8 mouse cellular contexts compared by ENCODE assay signal in the genomic region with DNA sequence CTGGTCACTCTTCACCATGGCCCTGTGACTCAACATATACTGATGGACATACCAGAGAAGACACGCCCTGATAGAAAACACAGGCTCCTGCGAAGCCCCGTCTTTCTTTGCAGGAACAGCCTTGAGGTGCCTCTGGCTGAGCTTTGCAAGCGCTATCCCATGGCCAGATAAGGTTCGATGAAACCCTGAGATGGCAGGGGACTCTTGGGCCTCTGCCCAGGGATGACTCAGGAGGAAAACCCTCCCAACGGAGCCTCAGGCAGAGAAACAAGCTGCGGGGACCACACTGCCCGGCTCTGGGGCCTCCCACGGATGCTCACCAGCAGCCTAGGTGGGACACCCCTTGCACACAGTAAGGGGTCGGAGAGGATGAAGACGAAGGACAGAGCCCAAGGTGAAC.
DNase-seq lines count a peak whose midpoint lies in the region; ATAC-seq and TF ChIP-seq lines count a peak whose summit lies in the region.

No protein-coding gene starts in this region.

- 0 out of 2 replicates have a peak overlapping the region, but pooled peaks have one; percentile 8 for H3K27ac ChIP-seq in limb, embryonic 11.5 days (replicated peaks; ENCODE audit: low read depth, low read length)
- no peak overlapping the region; the same call in 1 of the 2 replicates for H3K27ac ChIP-seq in limb, embryonic 10.5 days
- peak overlapping the region in 1 of 2 experiments; percentile 24; a peak in 1 of 4 replicates for H3K27ac ChIP-seq in heart, embryonic 14.5 days (replicated peaks in 1 of 2; ENCODE audit: control insufficient read depth in 1 of 2, insufficient read depth in 1 of 2, low read depth in 2 of 2, low read length in 2 of 2)
- 0 out of 2 replicates have a peak overlapping the region, but pooled peaks have one; percentile 12 for H3K27ac ChIP-seq in small intestine, adult 2 months (ENCODE audit: insufficient read depth, low read depth, low read length)
- H3K27ac ChIP-seq in liver, postnatal 0 days (ENCODE audit: low read depth), result no peak overlapping the region
- no peak overlapping the region for H3K27ac ChIP-seq in midbrain, embryonic 14.5 days (replicated peaks; ENCODE audit: low read depth, low read length)

- WGBS in limb, embryonic 11.5 days, result 84% methylated on average over 11 of the region's 11 CpGs
- 87% methylated on average over 11 of the region's 11 CpGs for WGBS in limb, embryonic 10.5 days
- WGBS in heart, embryonic 14.5 days, result 23% methylated on average over 11 of the region's 11 CpGs
- WGBS in small intestine, adult 2 months, result 23% methylated on average over 11 of the region's 11 CpGs
- WGBS in liver, postnatal 0 days (ENCODE audit: insufficient replicate concordance), result 58% methylated on average over 11 of the region's 11 CpGs
- WGBS in midbrain, embryonic 14.5 days, result 84% methylated on average over 11 of the region's 11 CpGs

- no peak for TF ChIP-seq CTCF in small intestine, adult 2 months (IDR thresholded peaks at IDR 0.05; ENCODE audit: extremely low read depth, insufficient read length, insufficient replicate concordance, low read depth, low read length)
- TF ChIP-seq CTCF in liver, postnatal 0 days (IDR thresholded peaks at IDR 0.05; ENCODE audit: low read depth), result no peak

- no peak for DNase-seq in limb, embryonic 11.5 days (ENCODE audit: low spot score)
- no peak for DNase-seq in limb, embryonic 10.5 days (ENCODE audit: low spot score)
- peak; percentile 90 for DNase-seq in adrenal gland, postnatal 10 days
- no peak for DNase-seq in liver, postnatal 0 days
- no peak for DNase-seq in thymus, adult 18-20 months
- no peak for DNase-seq in midbrain, embryonic 14.5 days

- no peak overlapping the region for H3K4me3 ChIP-seq in limb, embryonic 11.5 days (ENCODE audit: low read depth, low read length)
- H3K4me3 ChIP-seq in limb, embryonic 10.5 days, result no peak overlapping the region
- no peak overlapping the region for H3K4me3 ChIP-seq in heart, embryonic 14.5 days (ENCODE audit: control insufficient read depth in 1 of 2, insufficient read depth in 1 of 2, low read depth in 1 of 2, low read length in 2 of 2)
- H3K4me3 ChIP-seq in small intestine, adult 2 months (ENCODE audit: low read depth, low read length), result no peak overlapping the region
- no peak overlapping the region for H3K4me3 ChIP-seq in liver, postnatal 0 days (ENCODE audit: low read depth, low read length)
- no peak overlapping the region for H3K4me3 ChIP-seq in midbrain, embryonic 14.5 days (replicated peaks; ENCODE audit: low read depth, low read length)

- no peak for TF ChIP-seq EP300 in liver, postnatal 0 days (IDR thresholded peaks at IDR 0.05; ENCODE audit: low read depth)

- H3K4me1 ChIP-seq in limb, embryonic 11.5 days (ENCODE audit: control insufficient read depth, insufficient read depth, low read length), result peaks cover 10% of the 10 kb centered on the region; the same call in 1 of the 2 replicates
- H3K4me1 ChIP-seq in limb, embryonic 10.5 days, result peaks cover 57% of the 10 kb centered on the region
- peaks cover 38 to 62% of the 10 kb centered on the region in 2 experiments for H3K4me1 ChIP-seq in heart, embryonic 14.5 days (ENCODE audit: control insufficient read depth in 2 of 2, insufficient read depth in 2 of 2, low read length in 2 of 2)
- H3K4me1 ChIP-seq in small intestine, adult 2 months (ENCODE audit: control insufficient read depth, insufficient read depth, insufficient read length, low read length), result peaks cover 17% of the 10 kb centered on the region
- H3K4me1 ChIP-seq in liver, postnatal 0 days (ENCODE audit: insufficient read depth), result peaks cover 8% of the 10 kb centered on the region
- peaks cover 36% of the 10 kb centered on the region for H3K4me1 ChIP-seq in midbrain, embryonic 14.5 days (ENCODE audit: control insufficient read depth, insufficient read depth, low read length)

- H3K9me3 ChIP-seq in limb, embryonic 11.5 days (ENCODE audit: control insufficient read depth, low read length), result no peaks in the 10 kb centered on the region
- no peaks in the 10 kb centered on the region for H3K9me3 ChIP-seq in limb, embryonic 10.5 days (replicated peaks)
- no peaks in the 10 kb centered on the region for H3K9me3 ChIP-seq in heart, embryonic 14.5 days (ENCODE audit: control insufficient read depth, low read length)
- H3K9me3 ChIP-seq in liver, postnatal 0 days (ENCODE audit: low read length), result no peaks in the 10 kb centered on the region
- no peaks in the 10 kb centered on the region for H3K9me3 ChIP-seq in midbrain, embryonic 14.5 days (ENCODE audit: control insufficient read depth, low read length)

- no peak for ATAC-seq in limb, embryonic 11.5 days (ENCODE audit: insufficient number of reproducible peaks, low FRiP score, low TSS enrichment, low read depth)
- ATAC-seq in heart, embryonic 14.5 days (ENCODE audit: insufficient number of reproducible peaks, insufficient read depth, low FRiP score, low read depth), result no peak; the same call in 1 of the 2 replicates
- no peak for ATAC-seq in liver, postnatal 0 days
- no peak for ATAC-seq in midbrain, embryonic 14.5 days (ENCODE audit: low FRiP score, low TSS enrichment)

- no peaks in the 10 kb centered on the region for H3K27me3 ChIP-seq in limb, embryonic 11.5 days (ENCODE audit: control insufficient read depth, insufficient read depth, low read length)
- no peaks in the 10 kb centered on the region for H3K27me3 ChIP-seq in limb, embryonic 10.5 days (ENCODE audit: low read depth, poor library complexity, severe bottlenecking)
- H3K27me3 ChIP-seq in heart, embryonic 14.5 days (ENCODE audit: control insufficient read depth, insufficient read depth, low read length), result no peaks in the 10 kb centered on the region
- no peaks in the 10 kb centered on the region for H3K27me3 ChIP-seq in small intestine, adult 2 months (ENCODE audit: control insufficient read depth, insufficient read depth, low read length)
- no peaks in the 10 kb centered on the region for H3K27me3 ChIP-seq in liver, postnatal 0 days (ENCODE audit: insufficient read depth, low read length)
- no peaks in the 10 kb centered on the region for H3K27me3 ChIP-seq in midbrain, embryonic 14.5 days (ENCODE audit: control insufficient read depth, insufficient read depth, low read length)

- H3K36me3 ChIP-seq in limb, embryonic 11.5 days (ENCODE audit: control insufficient read depth, insufficient read depth, low read length), result peaks cover 4% of the 10 kb centered on the region
- H3K36me3 ChIP-seq in limb, embryonic 10.5 days, result peaks cover 71% of the 10 kb centered on the region
- H3K36me3 ChIP-seq in heart, embryonic 14.5 days (ENCODE audit: control insufficient read depth, insufficient read depth, low read length), result peaks cover 28% of the 10 kb centered on the region
- no peaks in the 10 kb centered on the region; the same call in 1 of the 2 replicates for H3K36me3 ChIP-seq in small intestine, adult 2 months (ENCODE audit: control insufficient read depth, insufficient read depth, low read length)
- no peaks in the 10 kb centered on the region for H3K36me3 ChIP-seq in liver, postnatal 0 days (replicated peaks; ENCODE audit: insufficient read depth, low read length)
- H3K36me3 ChIP-seq in midbrain, embryonic 14.5 days (ENCODE audit: control insufficient read depth, insufficient read depth, low read length), result no peaks in the 10 kb centered on the region

- TF ChIP-seq POLR2A in small intestine, adult 2 months (IDR thresholded peaks at IDR 0.05; ENCODE audit: low read depth, low read length), result no peak

- no peak overlapping the region for H3K4me2 ChIP-seq in limb, embryonic 11.5 days (ENCODE audit: low read depth, severe bottlenecking)
- no peak overlapping the region for H3K4me2 ChIP-seq in heart, embryonic 14.5 days (ENCODE audit: low read length)
- H3K4me2 ChIP-seq in liver, postnatal 0 days (ENCODE audit: low read depth, low read length), result no peak overlapping the region
- no peak overlapping the region for H3K4me2 ChIP-seq in midbrain, embryonic 14.5 days (ENCODE audit: low read length)

- no peak overlapping the region for H3K9ac ChIP-seq in limb, embryonic 11.5 days (ENCODE audit: low read length)
- H3K9ac ChIP-seq in heart, embryonic 14.5 days (ENCODE audit: low read length), result 0 out of 2 replicates have a peak overlapping the region, but pooled peaks have one; percentile 27
- H3K9ac ChIP-seq in liver, postnatal 0 days (replicated peaks), result no peak overlapping the region
- no peak overlapping the region for H3K9ac ChIP-seq in midbrain, embryonic 14.5 days (replicated peaks; ENCODE audit: low read length)

Comparison
In these comparisons a context has a peak if more than half of its experiments do, and no peak if none do; other contexts are left out.
1. H3K27ac ChIP-seq: peak in limb, embryonic 11.5 days (single experiment) and small intestine, adult 2 months (single experiment); none in limb, embryonic 10.5 days (single experiment), liver, postnatal 0 days (single experiment) and midbrain, embryonic 14.5 days (single experiment).